Mouse (Mus musculus) liver, embryonic 14.5 days (tissue): ENCODE results near the gene Nt5c3b.

ENCODE experiments used
- CTCF ChIP-seq: IDR thresholded peaks from 2 replicates; pipeline ENCODE4 v1.5.1; 2016; ENCODE audit warnings: antibody characterized with exemption, low read depth, control low read depth
- EP300 ChIP-seq: IDR thresholded peaks from 2 replicates; pipeline ENCODE4 v1.6.1; 2016; ENCODE audit warnings: antibody characterized with exemption, low read depth

- TF ChIP-seq CTCF (no peak), EP300 (no peak)
Measured at GRCm38 (mm10) chr11:100432002-100432401, 9.6 kb downstream of the Nt5c3b start.
